Mouse (Mus musculus) heart, postnatal 14 days (tissue): ENCODE measurements around the gene F2. TPM values are rescaled to one million over a fixed set of nuclear protein-coding genes. Genes with fewer than 3 reads are reported as not detected.

Source experiments
- DNase-seq, 2 experiments: peaks; one replicate each; pipeline ENCODE4 v3.0.0; 2021 to 2022
- intact Hi-C: fragments of 180-260 bp; cut with DNase I; formaldehyde crosslinking; loops from one replicate; pipeline ENCODE4 v1.15.1; 2025
- total RNA-seq, 2 experiments: library from RNA; stranded (reverse); gene quantifications; 2 replicates each; pipeline ENCODE4 v1.2.3; 2021

Gene F2
- total RNA-seq, 2 experiments from 2014 or later, result 0.12 TPM; not detected in 1

- intact Hi-C loops, result no loop called here
- no peak for DNase-seq
These were observed 50.0 kb downstream of the F2 start for GRCm38 (mm10) chr2:91586242-91586641.

DNA sequence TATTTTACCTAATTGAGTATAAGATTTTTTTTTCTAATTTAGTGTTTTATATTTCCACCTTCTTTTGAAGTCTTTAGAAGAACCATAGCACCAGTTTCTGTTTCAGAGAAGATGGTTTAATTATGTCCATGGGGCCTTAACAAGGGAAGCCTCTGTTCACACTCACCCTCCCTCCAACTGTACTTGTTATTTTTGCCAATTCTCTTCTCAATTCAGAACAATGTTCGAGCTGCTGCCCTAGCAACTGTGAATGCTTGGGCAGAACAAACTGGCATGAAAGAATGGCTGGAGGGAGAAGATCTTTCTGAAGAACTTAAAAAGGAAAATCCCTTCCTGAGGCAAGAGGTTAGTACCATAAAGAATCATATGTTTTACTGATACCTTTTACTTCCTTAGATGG is 55.3 kb downstream of the F2 start:
- intact Hi-C loops, result no loop called here
- DNase-seq, result no peak

Other genes with a start within 250 kb of the F2 start
- gene 1110051M20Rik, start 191.7 kb downstream of the F2 start, total RNA-seq, result 10 to 100 TPM; 10.5 to 12.0 TPM
- 10 to 100 TPM; 11.1 to 13.3 TPM for gene Lrp4, start 178.9 kb downstream of the F2 start, total RNA-seq
- gene Ckap5, start 109.7 kb downstream of the F2 start, total RNA-seq, result 10 to 100 TPM; 47.0 to 53.1 TPM
- gene Zfp408, start 13.4 kb upstream of the F2 start, total RNA-seq, result 1 to 10 TPM; 5.4 to 5.8 TPM
- 10 to 100 TPM; 33.2 to 36.0 TPM for gene Arhgap1, start 13.4 kb upstream of the F2 start, total RNA-seq
- 10 to 100 TPM; 38.9 to 40.8 TPM for gene Atg13, start 74.2 kb upstream of the F2 start, total RNA-seq
- gene Harbi1, start 74.4 kb upstream of the F2 start, total RNA-seq, result 1 to 10 TPM; 5.3 to 5.8 TPM
- gene Ambra1, start 93.7 kb upstream of the F2 start, total RNA-seq, result 10 to 100 TPM; 19.4 to 19.6 TPM